Mouse (Mus musculus) kidney, adult 2 months (tissue): ENCODE measurements around the gene Cabp1.

Source experiments
- CTCF ChIP-seq: fragments of 200-500 bp; conservative IDR thresholded peaks from 2 replicates; pipeline ENCODE4 v1.5.1; 2011; ENCODE audit warnings: low read depth, mild to moderate bottlenecking, control low read depth, low read length, moderate library complexity, mixed read lengths; ENCODE audit not compliant: insufficient read depth, insufficient read length
- POLR2A ChIP-seq: fragments of 200-500 bp; IDR thresholded peaks from one replicate; pipeline ENCODE4 v1.6.1; 2011; ENCODE audit warnings: low read depth, low read length, control low read depth

GRCm38 (mm10) chr5:115146747-115147130, 47.4 kb downstream of the Cabp1 start:
- TF ChIP-seq CTCF (no peak), POLR2A (no peak)
